Comparison of ENCODE assay signal across 8 mouse cellular contexts in genomic region chr11:5059704-5060156, GRCm38 (mm10). TPM values are rescaled to one million over a fixed set of nuclear protein-coding genes. Genes with fewer than 3 reads are reported as not detected.
DNase-seq lines count a peak whose midpoint lies in the region; ATAC-seq and TF ChIP-seq lines count a peak whose summit lies in the region.

No protein-coding gene starts in this region.

- intact Hi-C loops in gastrocnemius, postnatal 36 days (cut with DNase I): no loop called here

- ATAC-seq in heart, embryonic 15.5 days (replicated peaks; ENCODE audit: insufficient number of reproducible peaks, insufficient read depth, low FRiP score, low read depth): no peak
- ATAC-seq in liver, embryonic 14.5 days (ENCODE audit: insufficient read depth): no peak

- 11% methylated on average over 27 of the region's 27 CpGs for WGBS in heart, embryonic 15.5 days
- 8% methylated on average over 27 of the region's 27 CpGs for WGBS in liver, embryonic 14.5 days (ENCODE audit: insufficient replicate concordance)

- TF ChIP-seq CTCF in bone marrow macrophage, adult 2 months (IDR thresholded peaks at IDR 0.05; ENCODE audit: low read depth, low read length): peak; percentile 82
- TF ChIP-seq CTCF in liver, embryonic 14.5 days (IDR thresholded peaks at IDR 0.05; ENCODE audit: low read depth): peak; percentile 95

- no peak overlapping the region for H3K27ac ChIP-seq in bone marrow macrophage, adult 2 months (ENCODE audit: insufficient read depth, low read depth, low read length)
- H3K27ac ChIP-seq in heart, embryonic 15.5 days: no peak overlapping the region
- H3K27ac ChIP-seq in liver, embryonic 14.5 days: no peak overlapping the region

- H3K4me2 ChIP-seq in heart, embryonic 15.5 days: no peak overlapping the region; the same call in 1 of the 2 replicates
- no peak overlapping the region for H3K4me2 ChIP-seq in liver, embryonic 14.5 days (ENCODE audit: low read depth)

- H3K27me3 ChIP-seq in heart, embryonic 15.5 days: peaks cover 80% of the 10 kb centered on the region
- H3K27me3 ChIP-seq in liver, embryonic 14.5 days (ENCODE audit: control insufficient read depth, insufficient read depth, low read length): peaks cover 93% of the 10 kb centered on the region

- DNase-seq in kidney, adult 9 months: peak; percentile 29
- no peak for DNase-seq in kidney, adult 11 months
- peak; percentile 83 for DNase-seq in ES-CJ7 (ENCODE audit: low read depth, low spot score)
- no peak for DNase-seq in liver, embryonic 14.5 days (ENCODE audit: low read depth in 3 of 3, low spot score in 3 of 3)
- DNase-seq in right cerebral cortex, adult 2 months (ENCODE audit: low spot score in 2 of 2): peak; percentile 66 to 72
- no peak for DNase-seq in gastrocnemius, postnatal 36 days

- no peak overlapping the region for H3K9ac ChIP-seq in heart, embryonic 15.5 days
- no peak overlapping the region for H3K9ac ChIP-seq in liver, embryonic 14.5 days (replicated peaks)

- TF ChIP-seq EP300 in liver, embryonic 14.5 days (IDR thresholded peaks at IDR 0.05; ENCODE audit: low read depth): no peak

- peaks cover 18% of the 10 kb centered on the region for H3K4me1 ChIP-seq in bone marrow macrophage, adult 2 months (ENCODE audit: control insufficient read depth, insufficient read depth, low read length)
- peaks cover 63% of the 10 kb centered on the region for H3K4me1 ChIP-seq in heart, embryonic 15.5 days (replicated peaks)
- peaks cover 5% of the 10 kb centered on the region in 2 experiments; a peak in 2 of 4 replicates for H3K4me1 ChIP-seq in liver, embryonic 14.5 days (replicated peaks; ENCODE audit: control insufficient read depth in 2 of 2, insufficient read depth in 2 of 2, low read length in 1 of 2)

- no peak for TF ChIP-seq POLR2A in bone marrow macrophage, adult 2 months (IDR thresholded peaks at IDR 0.05; ENCODE audit: borderline replicate concordance, low read depth, low read length)

- no peaks in the 10 kb centered on the region for H3K36me3 ChIP-seq in heart, embryonic 15.5 days
- no peaks in the 10 kb centered on the region for H3K36me3 ChIP-seq in liver, embryonic 14.5 days (replicated peaks; ENCODE audit: control insufficient read depth, insufficient read depth, low read depth)

- H3K9me3 ChIP-seq in heart, embryonic 15.5 days (replicated peaks): no peaks in the 10 kb centered on the region
- H3K9me3 ChIP-seq in liver, embryonic 14.5 days (ENCODE audit: control insufficient read depth, low read length): no peaks in the 10 kb centered on the region

- no peak overlapping the region for H3K4me3 ChIP-seq in bone marrow macrophage, adult 2 months (ENCODE audit: insufficient read depth, low read length)
- H3K4me3 ChIP-seq in heart, embryonic 15.5 days: peak overlapping the region; percentile 0; the same call in 1 of the 2 replicates
- no peak overlapping the region for H3K4me3 ChIP-seq in liver, embryonic 14.5 days (ENCODE audit: insufficient read depth in 1 of 2, low read depth in 2 of 2, low read length in 2 of 2)

RNA-seq across cellular contexts. Expression of gene Rasl10a, which starts 1.8 kb away (rescaled TPM):
- polyA plus RNA-seq in bone marrow macrophage, adult 2 months (2012; ENCODE audit: insufficient read depth, insufficient read length, missing spikeins): not detected in 2 replicates
- 0.96 and 1.1 TPM in 2 replicates for polyA plus RNA-seq in heart, embryonic 15.5 days (2015; fragmentation: Nextera tagmentation; extraction: Ambion mirVana)
- polyA plus RNA-seq in liver, embryonic 14.5 days (2012; rRNA removed): 0.21 and 0.32 TPM in 2 replicates
- 0.34 and 0.38 TPM in 2 replicates for polyA plus RNA-seq in liver, embryonic 14.5 days (2014; fragmentation: Nextera tagmentation; extraction: Ambion mirVana)
- total RNA-seq in gastrocnemius, postnatal 36 days (2021): under 1 TPM in 1 of 2 experiments, not detected in 1; 0.28 TPM

RNA-seq across cellular contexts. Expression of gene Gas2l1, which starts 5.4 kb away (rescaled TPM):
- polyA plus RNA-seq in bone marrow macrophage, adult 2 months (2012; ENCODE audit: insufficient read depth, insufficient read length, missing spikeins): 42.0 and 44.9 TPM in 2 replicates
- polyA plus RNA-seq in heart, embryonic 15.5 days (2015; fragmentation: Nextera tagmentation; extraction: Ambion mirVana): 19.4 and 28.2 TPM in 2 replicates
- polyA plus RNA-seq in liver, embryonic 14.5 days (2012; rRNA removed): 10.9 and 11.3 TPM in 2 replicates
- 12.1 and 17.1 TPM in 2 replicates for polyA plus RNA-seq in liver, embryonic 14.5 days (2014; fragmentation: Nextera tagmentation; extraction: Ambion mirVana)
- total RNA-seq in gastrocnemius, postnatal 36 days (2021): 1 to 10 TPM; 3.9 to 4.9 TPM

RNA-seq across cellular contexts. Expression of gene Rhbdd3, which starts 39.0 kb away (rescaled TPM):
- 15.0 and 20.6 TPM in 2 replicates for polyA plus RNA-seq in bone marrow macrophage, adult 2 months (2012; ENCODE audit: insufficient read depth, insufficient read length, missing spikeins)
- 26.2 and 30.9 TPM in 2 replicates for polyA plus RNA-seq in heart, embryonic 15.5 days (2015; fragmentation: Nextera tagmentation; extraction: Ambion mirVana)
- polyA plus RNA-seq in liver, embryonic 14.5 days (2012; rRNA removed): 11.0 and 15.0 TPM in 2 replicates
- polyA plus RNA-seq in liver, embryonic 14.5 days (2014; fragmentation: Nextera tagmentation; extraction: Ambion mirVana): 11.1 and 11.8 TPM in 2 replicates
- total RNA-seq in gastrocnemius, postnatal 36 days (2021): 10 to 100 TPM; 24.4 to 26.0 TPM

RNA-seq across cellular contexts. Expression of gene Ewsr1, which starts 39.3 kb away (rescaled TPM):
- 433 and 488 TPM in 2 replicates for polyA plus RNA-seq in bone marrow macrophage, adult 2 months (2012; ENCODE audit: insufficient read depth, insufficient read length, missing spikeins)
- 359 and 482 TPM in 2 replicates for polyA plus RNA-seq in heart, embryonic 15.5 days (2015; fragmentation: Nextera tagmentation; extraction: Ambion mirVana)
- 185 and 220 TPM in 2 replicates for polyA plus RNA-seq in liver, embryonic 14.5 days (2012; rRNA removed)
- 113 and 132 TPM in 2 replicates for polyA plus RNA-seq in liver, embryonic 14.5 days (2014; fragmentation: Nextera tagmentation; extraction: Ambion mirVana)
- 10 to 100 TPM; 70.7 to 92.0 TPM for total RNA-seq in gastrocnemius, postnatal 36 days (2021)

Comparison
In these comparisons a context has a peak if more than half of its experiments do, and no peak if none do; other contexts are left out.
1. DNase-seq: peak in kidney, adult 9 months (single experiment), ES-CJ7 (single experiment) and right cerebral cortex, adult 2 months (2 of 2); none in kidney, adult 11 months (single experiment), liver, embryonic 14.5 days (0 of 3) and gastrocnemius, postnatal 36 days (0 of 2).